Mouse (Mus musculus) forebrain, embryonic 16.5 days (tissue): ENCODE results near the gene Nkain2. TPM values are rescaled to one million over a fixed set of nuclear protein-coding genes. Genes with fewer than 3 reads are reported as not detected.

Experiments used
- ATAC-seq: fragments of 200-750 bp; cut with Nextera tagmentation; 2 replicates; pipeline ENCODE4 v1.8.0; 2017; ENCODE audit warnings: mild to moderate bottlenecking, moderate library complexity
- H3K27ac ChIP-seq: fragments of 300-500 bp; sonication (generic); 2 replicates; pipeline ENCODE4 v1.5.1; 2014; ENCODE audit warnings: low read length, control low read depth
- H3K27me3 ChIP-seq: fragments of 300-500 bp; sonication (generic); replicated peaks from 2 replicates; pipeline ENCODE4 v1.6.1; 2014; ENCODE audit warnings: low read length; ENCODE audit not compliant: control insufficient read depth, insufficient read depth
- H3K36me3 ChIP-seq: fragments of 300-500 bp; sonication (generic); 2 replicates; pipeline ENCODE4 v1.6.1; 2014; ENCODE audit not compliant: control insufficient read depth, insufficient read depth
- H3K4me1 ChIP-seq: fragments of 300-500 bp; sonication (generic); replicated peaks from 2 replicates; pipeline ENCODE4 v1.6.1; 2014; ENCODE audit warnings: low read length; ENCODE audit not compliant: control insufficient read depth, insufficient read depth
- H3K4me2 ChIP-seq: fragments of 300-500 bp; sonication (generic); 2 replicates; pipeline ENCODE4 v1.6.1; 2014; ENCODE audit warnings: mild to moderate bottlenecking, low read length, control low read depth
- H3K4me3 ChIP-seq: fragments of 300-500 bp; sonication (generic); replicated peaks from 2 replicates; pipeline ENCODE4 v1.5.1; 2014; ENCODE audit warnings: mild to moderate bottlenecking, low read length, control low read depth
- H3K9ac ChIP-seq: fragments of 300-500 bp; sonication (generic); replicated peaks from 2 replicates; pipeline ENCODE4 v1.6.1; 2014; ENCODE audit warnings: low read depth, low read length, control low read depth
- H3K9me3 ChIP-seq: fragments of 300-500 bp; sonication (generic); 2 replicates; pipeline ENCODE4 v1.6.1; 2016; ENCODE audit warnings: low read length; ENCODE audit not compliant: control insufficient read depth
- WGBS: fragments of 180-500 bp; shearing (Covaris S2); extraction: QIAGEN DNeasy Blood & Tissue Kit; methylation state at CpG from one replicate; pipeline ENCODE4 v1.1.7; 2014; 5-methylcytosine and 5-hydroxymethylcytosine counted together
- polyA plus RNA-seq: library from polyadenylated mRNA; unstranded; fragments of >200 nt; fragmentation: Nextera tagmentation; extraction: Ambion mirVana; gene quantifications from 2 replicates; pipeline ENCODE4 v1.2.1, GENCODE M21; 2015

Gene Nkain2
- polyA plus RNA-seq = 14.5 and 16.8 TPM in 2 replicates

GRCm38 (mm10) chr10:32889652-32890506, at the start of gene Nkain2:
Gene Nkain2, minus strand, starts transcription at chr10:32890462.
- peak within 1 kb of the TSS; percentile 91 for H3K27ac ChIP-seq
- under 1% methylated on average over 62 of the region's 81 CpGs for WGBS

GRCm38 (mm10) chr10:32939853-32940252, 49.6 kb upstream of the Nkain2 start:
- Histone ChIP-seq H3K36me3 (no peaks in the 10 kb centered on the region), H3K4me3 (no peak overlapping the region), H3K9me3 (no peaks in the 10 kb centered on the region), H3K27ac (no peak overlapping the region), H3K9ac (no peak overlapping the region), H3K4me1 (no peaks in the 10 kb centered on the region), H3K27me3 (no peaks in the 10 kb centered on the region), H3K4me2 (no peak overlapping the region)
- WGBS = 95% methylated on average over 3 of the region's 3 CpGs
- ATAC-seq = no peak

More at GRCm38 (mm10) chr10:32889652-32890506, at the start of gene Nkain2:
- Histone ChIP-seq H3K27me3 (no peaks in the 10 kb centered on the region), H3K4me1 (0 out of 2 replicates have a peak, but pooled peaks cover 3% of the 10 kb centered on the region), H3K9me3 (no peaks in the 10 kb centered on the region), H3K4me3 (peak within 1 kb of the TSS; percentile 78), H3K4me2 (peak within 1 kb of the TSS; percentile 82), H3K9ac (peak within 1 kb of the TSS; percentile 93), H3K36me3 (no peaks in the 10 kb centered on the region)
- ATAC-seq = peak; percentile 87

GRCm38 (mm10) chr10:32895093-32895492, 4.8 kb upstream of the Nkain2 start:
- no peaks in the 10 kb centered on the region for H3K4me1 ChIP-seq
- no peak overlapping the region for H3K27ac ChIP-seq
- no peaks in the 10 kb centered on the region for H3K9me3 ChIP-seq
- no peak overlapping the region for H3K4me3 ChIP-seq
- no peak overlapping the region for H3K4me2 ChIP-seq
- H3K36me3 ChIP-seq = no peaks in the 10 kb centered on the region
- ATAC-seq = no peak
- H3K27me3 ChIP-seq = no peaks in the 10 kb centered on the region
- H3K9ac ChIP-seq = no peak overlapping the region

GRCm38 (mm10) chr10:32890507-32891131, 357 bp upstream of the Nkain2 start:
- H3K27me3 ChIP-seq = no peaks in the 10 kb centered on the region
- H3K4me3 ChIP-seq = peak overlapping the region; percentile 78
- H3K4me1 ChIP-seq = 0 out of 2 replicates have a peak, but pooled peaks cover 3% of the 10 kb centered on the region
- H3K9me3 ChIP-seq = no peaks in the 10 kb centered on the region
- H3K36me3 ChIP-seq = no peaks in the 10 kb centered on the region
- 2% methylated on average over 13 of the region's 13 CpGs for WGBS
- peak overlapping the region; percentile 93 for H3K9ac ChIP-seq
- ATAC-seq = peak; percentile 53
- H3K27ac ChIP-seq = peak overlapping the region; percentile 91
- H3K4me2 ChIP-seq = peak overlapping the region; percentile 82

- Histone ChIP-seq H3K4me3 (no peak overlapping the region), H3K4me1 (no peaks in the 10 kb centered on the region), H3K9me3 (no peaks in the 10 kb centered on the region), H3K36me3 (no peaks in the 10 kb centered on the region), H3K27ac (no peak overlapping the region), H3K4me2 (no peak overlapping the region), H3K27me3 (no peaks in the 10 kb centered on the region), H3K9ac (no peak overlapping the region)
- WGBS = 20% methylated on average over 6 of the region's 6 CpGs
- ATAC-seq = peak; percentile 93
Measured at GRCm38 (mm10) chr10:32881977-32882376, 8.3 kb downstream of the Nkain2 start.

GRCm38 (mm10) chr10:32870691-32871406, 19.4 kb downstream of the Nkain2 start:
- Histone ChIP-seq H3K4me2 (no peak overlapping the region), H3K4me1 (peaks cover 7% of the 10 kb centered on the region), H3K9ac (no peak overlapping the region), H3K36me3 (no peaks in the 10 kb centered on the region), H3K4me3 (no peak overlapping the region), H3K27me3 (no peaks in the 10 kb centered on the region), H3K9me3 (no peaks in the 10 kb centered on the region), H3K27ac (peak overlapping the region; percentile 79)
- peak; percentile 92 for ATAC-seq
- 11% methylated on average over 1 of the region's 1 CpGs for WGBS

- ATAC-seq = no peak
- Histone ChIP-seq H3K36me3 (no peaks in the 10 kb centered on the region), H3K4me3 (no peak overlapping the region), H3K9me3 (no peaks in the 10 kb centered on the region), H3K4me2 (no peak overlapping the region), H3K4me1 (peaks cover 7% of the 10 kb centered on the region), H3K9ac (no peak overlapping the region), H3K27ac (no peak overlapping the region; the same call in 1 of the 2 replicates), H3K27me3 (no peaks in the 10 kb centered on the region)
- 12% methylated on average over 1 of the region's 1 CpGs for WGBS
Measured at GRCm38 (mm10) chr10:32869541-32869940, 20.7 kb downstream of the Nkain2 start.

GRCm38 (mm10) chr10:32815210-32815883, 74.9 kb downstream of the Nkain2 start:
- Histone ChIP-seq H3K4me1 (peaks cover 8% of the 10 kb centered on the region; the same call in 1 of the 2 replicates), H3K27me3 (no peaks in the 10 kb centered on the region), H3K4me2 (no peak overlapping the region), H3K4me3 (no peak overlapping the region), H3K27ac (no peak overlapping the region), H3K9me3 (no peaks in the 10 kb centered on the region), H3K9ac (no peak overlapping the region), H3K36me3 (no peaks in the 10 kb centered on the region)
- 52% methylated on average over 4 of the region's 4 CpGs for WGBS
- peak; percentile 89 for ATAC-seq
